Mouse (Mus musculus) cerebellum, adult 2 months (tissue): Measurements from ENCODE around the gene Plekha8.

Experiments
- CTCF ChIP-seq: fragments of 200-500 bp; IDR thresholded peaks from 2 replicates; pipeline ENCODE4 v1.5.1; 2011; ENCODE audit warnings: low read depth, mild to moderate bottlenecking, control low read depth, low read length, moderate library complexity, borderline replicate concordance; ENCODE audit not compliant: insufficient read depth
- POLR2A ChIP-seq: fragments of 200-500 bp; IDR thresholded peaks from 2 replicates; pipeline ENCODE4 v1.6.1; 2011; ENCODE audit warnings: low read length, control low read depth, borderline replicate concordance; ENCODE audit not compliant: insufficient read depth

DNA sequence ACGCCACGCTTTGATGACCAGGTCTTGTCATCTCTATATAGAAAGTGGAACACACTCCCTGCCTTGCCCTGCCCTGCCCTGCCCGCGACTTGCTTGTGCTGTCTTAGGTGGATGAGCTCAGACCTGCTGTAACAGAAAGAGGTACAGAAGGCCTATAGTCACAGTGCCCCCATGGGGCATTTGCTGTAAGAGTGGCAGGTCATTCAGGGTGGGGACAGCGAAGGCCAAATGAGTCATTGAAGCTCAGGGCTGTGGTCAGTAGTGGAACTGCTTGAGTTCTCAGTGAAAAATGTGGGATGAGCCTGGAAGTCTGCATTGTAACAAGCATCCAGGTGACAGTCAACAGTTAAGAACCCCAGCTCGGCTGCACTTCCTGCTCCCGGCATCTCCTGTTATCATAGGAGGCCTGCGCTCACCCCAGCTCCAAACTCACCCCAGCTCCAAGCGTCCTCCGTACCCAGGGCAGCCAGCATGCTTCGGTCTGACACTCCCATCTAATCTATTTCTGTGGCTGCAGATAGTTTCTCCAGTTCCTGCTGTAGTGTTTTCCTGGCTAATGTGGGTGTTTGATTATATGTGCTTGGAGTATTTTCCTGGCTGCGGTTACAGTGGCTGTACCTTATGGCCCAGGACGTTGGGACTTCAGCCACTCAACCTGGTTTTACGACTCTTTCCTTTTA, 90.9 kb downstream of the Plekha8 start:
- TF ChIP-seq POLR2A (no peak), CTCF (no peak)
